Mouse (Mus musculus): ENCODE results near the gene Tspo. TPM values are rescaled to one million over a fixed set of nuclear protein-coding genes. Genes with fewer than 3 reads are reported as not detected.

Gene Tspo
- total and polyA plus RNA-seq, 3 experiments = 20.8 to 70.3 (median 42.4) TPM

GRCm38 (mm10) chr15:83591758-83592157, 28.4 kb downstream of the Tspo start:
- Histone ChIP-seq H3K4me1 (ENCODE audit: control insufficient read depth in 1 of 2, insufficient read depth in 2 of 2) (peaks cover 6 to 23% of the 10 kb centered on the region in 2 experiments; a peak in 3 of 4 replicates), H3K27ac (ENCODE audit: insufficient read depth, low read depth) (no peak overlapping the region), H3K27me3 (replicated peaks) (no peaks in the 10 kb centered on the region), H3K9ac (ENCODE audit: insufficient read depth, low read depth) (no peak overlapping the region), H3K79me2 (replicated peaks; ENCODE audit: control insufficient read depth, extremely low read depth, insufficient read depth, poor library complexity, severe bottlenecking) (peaks cover 13% of the 10 kb centered on the region), H3K4me3 (replicated peaks in 1 of 3; ENCODE audit: low read depth in 2 of 3, low read length in 2 of 3, poor library complexity in 1 of 3) (no peak overlapping the region), H3K9me3 (replicated peaks; ENCODE audit: low read length) (peaks cover 4% of the 10 kb centered on the region), H3K4me2 (ENCODE audit: insufficient read depth, low read depth, poor library complexity, severe bottlenecking) (no peak overlapping the region), H3K36me3 (replicated peaks in 1 of 2; ENCODE audit: control insufficient read depth in 1 of 2, insufficient read depth in 1 of 2, low read length in 1 of 2) (peaks cover 17 to 57% of the 10 kb centered on the region in 2 experiments)
- dilution Hi-C loops (cut with MboI; ENCODE audit: extremely low pct_ligation_motif_present, extremely low pct_unique_long_range_greater_than_20kb, low sequenced_read_pairs) (no loop called here), in situ Hi-C loops (cut with MboI; ENCODE audit: low pct_ligation_motif_present, low pct_unique_long_range_greater_than_20kb, low sequenced_read_pairs) (no loop called here)
- no peak for TF ChIP-seq ZMIZ1 (IDR thresholded peaks at IDR 0.05; ENCODE audit: low read depth, low read length)
- TF ChIP-seq POLR2AphosphoS2 (IDR thresholded peaks at IDR 0.05; ENCODE audit: low read depth, low read length) = no peak
- TF ChIP-seq USF2 (conservative IDR thresholded peaks at IDR 0.05; ENCODE audit: low read depth, low read length) = no peak
- no peak for TF ChIP-seq ELF1 (IDR thresholded peaks at IDR 0.05; ENCODE audit: low read depth, low read length)
- no peak for TF ChIP-seq MAFK (IDR thresholded peaks at IDR 0.05; ENCODE audit: insufficient replicate concordance, low read length)
- TF ChIP-seq MYC (IDR thresholded peaks at IDR 0.05; ENCODE audit: low read depth, low read length) = no peak
- no peak for TF ChIP-seq ZKSCAN1 (IDR thresholded peaks at IDR 0.05; ENCODE audit: borderline replicate concordance, low read depth, low read length)
- TF ChIP-seq ETS1 (conservative IDR thresholded peaks at IDR 0.05; ENCODE audit: low read depth, low read length) = no peak
- TF ChIP-seq CTCF (conservative IDR thresholded peaks at IDR 0.05 in 1 of 2, IDR thresholded peaks at IDR 0.05 in 1 of 2; ENCODE audit: low read depth in 2 of 2, low read length in 2 of 2) = no peak
- no peak for DNase-seq (ENCODE audit: extremely low read depth)

GRCm38 (mm10) chr15:83592260-83593188, 29.1 kb downstream of the Tspo start:
- peaks cover 6 to 23% of the 10 kb centered on the region in 2 experiments; a peak in 3 of 4 replicates for H3K4me1 ChIP-seq (ENCODE audit: control insufficient read depth in 1 of 2, insufficient read depth in 2 of 2)
- no peak overlapping the region for H3K4me2 ChIP-seq (ENCODE audit: insufficient read depth, low read depth, poor library complexity, severe bottlenecking)
- H3K27ac ChIP-seq (ENCODE audit: insufficient read depth, low read depth) = no peak overlapping the region
- TF ChIP-seq GABPA (IDR thresholded peaks at IDR 0.05; ENCODE audit: insufficient replicate concordance, low read depth, low read length) (no peak), CHD2 (IDR thresholded peaks at IDR 0.05; ENCODE audit: low read length) (no peak)
- DNase-seq (ENCODE audit: extremely low read depth) = no peak
- H3K4me3 ChIP-seq (replicated peaks in 1 of 3; ENCODE audit: low read depth in 2 of 3, low read length in 2 of 3, poor library complexity in 1 of 3) = no peak overlapping the region
- peaks cover 9 to 50% of the 10 kb centered on the region in 2 experiments for H3K36me3 ChIP-seq (replicated peaks in 1 of 2; ENCODE audit: control insufficient read depth in 1 of 2, insufficient read depth in 1 of 2, low read length in 1 of 2)
- no peak overlapping the region for H3K9ac ChIP-seq (ENCODE audit: insufficient read depth, low read depth)
- H3K9me3 ChIP-seq (replicated peaks; ENCODE audit: low read length) = no peaks in the 10 kb centered on the region
- H3K79me2 ChIP-seq (replicated peaks; ENCODE audit: control insufficient read depth, extremely low read depth, insufficient read depth, poor library complexity, severe bottlenecking) = peaks cover 13% of the 10 kb centered on the region
- in situ Hi-C loops (cut with MboI; ENCODE audit: low pct_ligation_motif_present, low pct_unique_long_range_greater_than_20kb, low sequenced_read_pairs) (no loop called here), dilution Hi-C loops (cut with MboI; ENCODE audit: extremely low pct_ligation_motif_present, extremely low pct_unique_long_range_greater_than_20kb, low sequenced_read_pairs) (no loop called here)
- no peaks in the 10 kb centered on the region for H3K27me3 ChIP-seq (replicated peaks)

- Histone ChIP-seq H3K27ac (ENCODE audit: insufficient read depth, low read depth) (no peak overlapping the region), H3K4me2 (ENCODE audit: insufficient read depth, low read depth, poor library complexity, severe bottlenecking) (peak overlapping the region; percentile 11; the same call in 1 of the 2 replicates), H3K79me2 (replicated peaks; ENCODE audit: control insufficient read depth, extremely low read depth, insufficient read depth, poor library complexity, severe bottlenecking) (peaks cover 13% of the 10 kb centered on the region), H3K9ac (ENCODE audit: insufficient read depth, low read depth) (no peak overlapping the region), H3K27me3 (replicated peaks) (no peaks in the 10 kb centered on the region), H3K4me3 (replicated peaks in 1 of 3; ENCODE audit: low read depth in 2 of 3, low read length in 2 of 3, poor library complexity in 1 of 3) (no peak overlapping the region), H3K9me3 (replicated peaks; ENCODE audit: low read length) (no peaks in the 10 kb centered on the region), H3K4me1 (ENCODE audit: control insufficient read depth in 1 of 2, insufficient read depth in 2 of 2) (peaks cover 6 to 23% of the 10 kb centered on the region in 2 experiments; a peak in 3 of 4 replicates), H3K36me3 (replicated peaks in 1 of 2; ENCODE audit: control insufficient read depth in 1 of 2, insufficient read depth in 1 of 2, low read length in 1 of 2) (peaks cover 6 to 45% of the 10 kb centered on the region in 2 experiments)
- in situ Hi-C loops (cut with MboI; ENCODE audit: low pct_ligation_motif_present, low pct_unique_long_range_greater_than_20kb, low sequenced_read_pairs) = no loop called here
- no peak for DNase-seq (ENCODE audit: extremely low read depth)
- dilution Hi-C loops (cut with MboI; ENCODE audit: extremely low pct_ligation_motif_present, extremely low pct_unique_long_range_greater_than_20kb, low sequenced_read_pairs) = no loop called here
- TF ChIP-seq ZKSCAN1 (IDR thresholded peaks at IDR 0.05; ENCODE audit: borderline replicate concordance, low read depth, low read length) = no peak
- no peak for TF ChIP-seq USF1 (IDR thresholded peaks at IDR 0.05; ENCODE audit: low read depth, low read length)
- TF ChIP-seq MYC (IDR thresholded peaks at IDR 0.05; ENCODE audit: low read depth, low read length) = no peak
- TF ChIP-seq MXI1 (IDR thresholded peaks at IDR 0.05; ENCODE audit: low read depth, low read length) = no peak
- TF ChIP-seq JUN (IDR thresholded peaks at IDR 0.05; ENCODE audit: insufficient read depth, low read depth, low read length) = no peak
- no peak for TF ChIP-seq ZNF384 (IDR thresholded peaks at IDR 0.05; ENCODE audit: low read depth, low read length)
- TF ChIP-seq MAX (IDR thresholded peaks at IDR 0.05; ENCODE audit: low read length) = no peak
Observed at GRCm38 (mm10) chr15:83593189-83593585, 29.8 kb downstream of the Tspo start.
